Mouse (Mus musculus) myocyte (in vitro differentiated cells): ENCODE measurements around the gene Ssu2.

Experiments used
- MAX ChIP-seq: IDR thresholded peaks from one replicate; pipeline ENCODE4 v1.6.1; 2011; ENCODE audit warnings: low read depth, mild to moderate bottlenecking, control low read depth
- POLR2A ChIP-seq: IDR thresholded peaks from one replicate; pipeline ENCODE4 v1.6.1; 2011; ENCODE audit warnings: low read depth, mild to moderate bottlenecking, control low read depth, moderate library complexity; ENCODE audit not compliant: insufficient read length
- REST ChIP-seq: IDR thresholded peaks from one replicate; pipeline ENCODE4 v1.6.1; 2011; ENCODE audit warnings: mild to moderate bottlenecking, control low read depth, moderate library complexity; ENCODE audit not compliant: insufficient read depth, insufficient read length

DNA sequence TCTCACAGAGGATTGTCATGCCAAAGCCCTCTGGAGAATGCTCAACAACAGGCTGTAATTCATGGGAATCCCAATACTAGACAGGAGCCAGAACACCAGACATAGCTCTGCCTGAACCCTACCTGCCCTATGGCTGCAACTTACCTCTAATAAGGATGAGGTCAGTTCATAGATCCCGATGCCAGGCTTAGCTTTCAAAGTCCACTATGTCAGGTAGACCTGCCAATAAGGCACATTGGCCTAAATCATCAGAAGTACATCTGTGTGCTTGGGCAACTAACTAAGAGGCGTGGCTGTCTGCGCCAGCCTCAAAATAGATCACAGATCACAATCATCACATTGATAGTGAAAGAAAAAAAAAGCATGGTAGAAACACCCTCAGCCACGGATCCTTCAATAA lies 68.4 kb downstream of the Ssu2 start:
- TF ChIP-seq POLR2A (no peak), MAX (no peak), REST (no peak)
